Mouse (Mus musculus): ENCODE data around the gene Misp. TPM values are rescaled to one million over a fixed set of nuclear protein-coding genes. Genes with fewer than 3 reads are reported as not detected.

Gene Misp
- total and polyA plus RNA-seq, 2 experiments from 2014 or later: 0.27 TPM; not detected in 1

- WGBS: under 1% methylated on average over 26 of the region's 26 CpGs
- no peaks in the 10 kb centered on the region for H3K27me3 ChIP-seq (ENCODE audit: insufficient read depth, low read length)
- DNase-seq (ENCODE audit: low spot score) (no peak), ATAC-seq (ENCODE audit: low FRiP score) (peak; percentile 4)
- peak overlapping the region; percentile 98 for H3K9ac ChIP-seq (replicated peaks; ENCODE audit: low read length, poor library complexity, severe bottlenecking)
- no peaks in the 10 kb centered on the region for H3K36me3 ChIP-seq (ENCODE audit: insufficient read depth, low read length)
- peaks cover 9% of the 10 kb centered on the region; the same call in 1 of the 2 replicates for H3K4me1 ChIP-seq (ENCODE audit: insufficient read depth, low read length)
- no peak for TF ChIP-seq CTCF (IDR thresholded peaks at IDR 0.05)
- peak overlapping the region; percentile 99 for H3K27ac ChIP-seq (ENCODE audit: low read depth, low read length)
- peak overlapping the region; percentile 92 for H3K4me2 ChIP-seq (ENCODE audit: low read depth, low read length, poor library complexity, severe bottlenecking)
- no peaks in the 10 kb centered on the region for H3K9me3 ChIP-seq (ENCODE audit: low read length)
- peak overlapping the region; percentile 70 for H3K4me3 ChIP-seq (ENCODE audit: low read depth, low read length)
These were observed 53.0 kb downstream of the Misp start for GRCm38 (mm10) chr10:79873715-79874289.

- Histone ChIP-seq H3K9me3 (ENCODE audit: low read length) (no peaks in the 10 kb centered on the region), H3K9ac (replicated peaks; ENCODE audit: low read length, poor library complexity, severe bottlenecking) (peak within 1 kb of the TSS; percentile 98), H3K4me1 (ENCODE audit: insufficient read depth, low read length) (peaks cover 6% of the 10 kb centered on the region; the same call in 1 of the 2 replicates), H3K4me2 (ENCODE audit: low read depth, low read length, poor library complexity, severe bottlenecking) (peak within 1 kb of the TSS; percentile 92), H3K4me3 (ENCODE audit: low read depth, low read length) (peak within 1 kb of the TSS; percentile 70), H3K27me3 (ENCODE audit: insufficient read depth, low read length) (no peaks in the 10 kb centered on the region), H3K27ac (ENCODE audit: low read depth, low read length) (peak within 1 kb of the TSS; percentile 99), H3K36me3 (ENCODE audit: insufficient read depth, low read length) (no peaks in the 10 kb centered on the region)
- DNase-seq (ENCODE audit: low spot score): peak; percentile 89
- 0% methylated on average over 22 of the region's 57 CpGs for WGBS
- no peak for TF ChIP-seq CTCF (IDR thresholded peaks at IDR 0.05)
- ATAC-seq (ENCODE audit: low FRiP score): peak; percentile 87
These were observed 53.6 kb downstream of the Misp start, which contains the start of the genes Prtn3 and Plppr3 for GRCm38 (mm10) chr10:79874290-79874862. Gene Prtn3, plus strand, starts transcription at chr10:79874476. Gene Plppr3, minus strand, starts transcription at chr10:79874634.

- no peak overlapping the region for H3K9ac ChIP-seq (replicated peaks; ENCODE audit: low read length, poor library complexity, severe bottlenecking)
- H3K4me2 ChIP-seq (ENCODE audit: low read depth, low read length, poor library complexity, severe bottlenecking): no peak overlapping the region
- H3K4me1 ChIP-seq (ENCODE audit: insufficient read depth, low read length): peaks cover 6% of the 10 kb centered on the region; the same call in 1 of the 2 replicates
- no peaks in the 10 kb centered on the region for H3K9me3 ChIP-seq (ENCODE audit: low read length)
- H3K27me3 ChIP-seq (ENCODE audit: insufficient read depth, low read length): no peaks in the 10 kb centered on the region
- no peak for ATAC-seq (ENCODE audit: low FRiP score)
- 53% methylated on average over 1 of the region's 1 CpGs for WGBS
- no peak for DNase-seq (ENCODE audit: low spot score)
- no peak overlapping the region for H3K4me3 ChIP-seq (ENCODE audit: low read depth, low read length)
- H3K36me3 ChIP-seq (ENCODE audit: insufficient read depth, low read length): no peaks in the 10 kb centered on the region
- no peak overlapping the region for H3K27ac ChIP-seq (ENCODE audit: low read depth, low read length)
- TF ChIP-seq CTCF (IDR thresholded peaks at IDR 0.05): no peak
These were observed 56.4 kb downstream of the Misp start for GRCm38 (mm10) chr10:79877174-79877573.

- H3K4me1 ChIP-seq (ENCODE audit: insufficient read depth, low read length): peaks cover 6% of the 10 kb centered on the region; the same call in 1 of the 2 replicates
- H3K9me3 ChIP-seq (ENCODE audit: low read length): no peaks in the 10 kb centered on the region
- no peak overlapping the region for H3K4me2 ChIP-seq (ENCODE audit: low read depth, low read length, poor library complexity, severe bottlenecking)
- WGBS: 36% methylated on average over 12 of the region's 12 CpGs
- H3K36me3 ChIP-seq (ENCODE audit: insufficient read depth, low read length): no peaks in the 10 kb centered on the region
- H3K27me3 ChIP-seq (ENCODE audit: insufficient read depth, low read length): no peaks in the 10 kb centered on the region
- no peak overlapping the region for H3K27ac ChIP-seq (ENCODE audit: low read depth, low read length)
- no peak for TF ChIP-seq CTCF (IDR thresholded peaks at IDR 0.05)
- DNase-seq (ENCODE audit: low spot score) (no peak), ATAC-seq (ENCODE audit: low FRiP score) (no peak)
- no peak overlapping the region for H3K4me3 ChIP-seq (ENCODE audit: low read depth, low read length)
- H3K9ac ChIP-seq (replicated peaks; ENCODE audit: low read length, poor library complexity, severe bottlenecking): no peak overlapping the region
These were observed 57.0 kb downstream of the Misp start for GRCm38 (mm10) chr10:79877757-79878156.

GRCm38 (mm10) chr10:79879527-79879926, 58.7 kb downstream of the Misp start:
- Histone ChIP-seq H3K4me2 (ENCODE audit: low read depth, low read length, poor library complexity, severe bottlenecking) (no peak overlapping the region), H3K9me3 (ENCODE audit: low read length) (no peaks in the 10 kb centered on the region), H3K36me3 (ENCODE audit: insufficient read depth, low read length) (no peaks in the 10 kb centered on the region), H3K27ac (ENCODE audit: low read depth, low read length) (no peak overlapping the region), H3K9ac (replicated peaks; ENCODE audit: low read length, poor library complexity, severe bottlenecking) (no peak overlapping the region), H3K27me3 (ENCODE audit: insufficient read depth, low read length) (no peaks in the 10 kb centered on the region), H3K4me1 (ENCODE audit: insufficient read depth, low read length) (peaks cover 6% of the 10 kb centered on the region; the same call in 1 of the 2 replicates), H3K4me3 (ENCODE audit: low read depth, low read length) (no peak overlapping the region)
- DNase-seq (ENCODE audit: low spot score): no peak
- ATAC-seq (ENCODE audit: low FRiP score): no peak
- 71% methylated on average over 3 of the region's 3 CpGs for WGBS
- no peak for TF ChIP-seq CTCF (IDR thresholded peaks at IDR 0.05)

Small RNAs within 50 kb of the gene (microRNA-seq; reads per million reads assigned to microRNA genes)
- gene Mir6910 (ENCODE audit: borderline number of aligned reads): not detected

Other genes starting within 250 kb of the Misp start
Only the 30 nearest of the 34 such genes appear.
- 74.5 and 78.2 TPM in 2 replicates for gene Shc2, start 183.1 kb upstream of the Misp start, total RNA-seq (2014; rRNA removed)
- 25.9 and 26.2 TPM in 2 replicates for gene Shc2, start 183.1 kb upstream of the Misp start, polyA plus RNA-seq (2015; fragmentation: Nextera tagmentation; extraction: Ambion mirVana)
- 2.3 TPM in 1 of 2 replicates, not detected in the other for gene Odf3l2, start 175.3 kb upstream of the Misp start, total RNA-seq (2014; rRNA removed)
- 1.6 and 2.1 TPM in 2 replicates for gene Odf3l2, start 175.3 kb upstream of the Misp start, polyA plus RNA-seq (2015; fragmentation: Nextera tagmentation; extraction: Ambion mirVana)
- 1.7 and 1.9 TPM in 2 replicates for gene Madcam1, start 156.4 kb upstream of the Misp start, total RNA-seq (2014; rRNA removed)
- 1.3 and 1.6 TPM in 2 replicates for gene Madcam1, start 156.4 kb upstream of the Misp start, polyA plus RNA-seq (2015; fragmentation: Nextera tagmentation; extraction: Ambion mirVana)
- gene Tpgs1, start 151.6 kb upstream of the Misp start, total RNA-seq (2014; rRNA removed): 80.9 and 85.9 TPM in 2 replicates
- 139 and 146 TPM in 2 replicates for gene Tpgs1, start 151.6 kb upstream of the Misp start, polyA plus RNA-seq (2015; fragmentation: Nextera tagmentation; extraction: Ambion mirVana)
- 65.8 and 99.4 TPM in 2 replicates for gene Cdc34, start 138.8 kb upstream of the Misp start, total RNA-seq (2014; rRNA removed)
- gene Cdc34, start 138.8 kb upstream of the Misp start, polyA plus RNA-seq (2015; fragmentation: Nextera tagmentation; extraction: Ambion mirVana): 72.5 and 75.2 TPM in 2 replicates
- 0.66 and 0.85 TPM in 2 replicates for gene Gzmm, start 132.0 kb upstream of the Misp start, total RNA-seq (2014; rRNA removed)
- gene Gzmm, start 132.0 kb upstream of the Misp start, polyA plus RNA-seq (2015; fragmentation: Nextera tagmentation; extraction: Ambion mirVana): 1.2 and 1.4 TPM in 2 replicates
- gene Bsg, start 116.5 kb upstream of the Misp start, total RNA-seq (2014; rRNA removed): 1,054 and 1,082 TPM in 2 replicates
- 1,042 and 1,135 TPM in 2 replicates for gene Bsg, start 116.5 kb upstream of the Misp start, polyA plus RNA-seq (2015; fragmentation: Nextera tagmentation; extraction: Ambion mirVana)
- 60.9 and 66.1 TPM in 2 replicates for gene Hcn2, start 104.4 kb upstream of the Misp start, total RNA-seq (2014; rRNA removed)
- 5.0 TPM in 2 replicates for gene Hcn2, start 104.4 kb upstream of the Misp start, polyA plus RNA-seq (2015; fragmentation: Nextera tagmentation; extraction: Ambion mirVana)
- gene Polrmt, start 74.4 kb upstream of the Misp start, total RNA-seq (2014; rRNA removed): 42.0 and 43.2 TPM in 2 replicates
- gene Polrmt, start 74.4 kb upstream of the Misp start, polyA plus RNA-seq (2015; fragmentation: Nextera tagmentation; extraction: Ambion mirVana): 32.5 and 37.4 TPM in 2 replicates
- 1.7 and 2.2 TPM in 2 replicates for gene Fgf22, start 65.9 kb upstream of the Misp start, total RNA-seq (2014; rRNA removed)
- gene Fgf22, start 65.9 kb upstream of the Misp start, polyA plus RNA-seq (2015; fragmentation: Nextera tagmentation; extraction: Ambion mirVana): 3.1 and 4.0 TPM in 2 replicates
- 79.6 and 107 TPM in 2 replicates for gene Rnf126, start 54.0 kb upstream of the Misp start, total RNA-seq (2014; rRNA removed)
- 121 and 134 TPM in 2 replicates for gene Rnf126, start 54.0 kb upstream of the Misp start, polyA plus RNA-seq (2015; fragmentation: Nextera tagmentation; extraction: Ambion mirVana)
- 3.3 and 3.4 TPM in 2 replicates for gene Fstl3, start 43.7 kb upstream of the Misp start, total RNA-seq (2014; rRNA removed)
- gene Fstl3, start 43.7 kb upstream of the Misp start, polyA plus RNA-seq (2015; fragmentation: Nextera tagmentation; extraction: Ambion mirVana): 3.0 and 3.9 TPM in 2 replicates
- gene Prss57, start 30.0 kb upstream of the Misp start, total RNA-seq (2014; rRNA removed): 1.1 TPM in 1 of 2 replicates, not detected in the other
- 0.09 and 0.25 TPM in 2 replicates for gene Prss57, start 30.0 kb upstream of the Misp start, polyA plus RNA-seq (2015; fragmentation: Nextera tagmentation; extraction: Ambion mirVana)
- gene Palm, start 27.4 kb upstream of the Misp start, total RNA-seq (2014; rRNA removed): 161 and 165 TPM in 2 replicates
- 302 and 308 TPM in 2 replicates for gene Palm, start 27.4 kb upstream of the Misp start, polyA plus RNA-seq (2015; fragmentation: Nextera tagmentation; extraction: Ambion mirVana)
- gene Ptbp1, start 33.4 kb downstream of the Misp start, total RNA-seq (2014; rRNA removed): 114 and 119 TPM in 2 replicates
- gene Ptbp1, start 33.4 kb downstream of the Misp start, polyA plus RNA-seq (2015; fragmentation: Nextera tagmentation; extraction: Ambion mirVana): 46.2 and 49.7 TPM in 2 replicates
- gene Prtn3, start 53.5 kb downstream of the Misp start, total RNA-seq (2014; rRNA removed): 5.9 and 7.5 TPM in 2 replicates
- 11.7 and 14.6 TPM in 2 replicates for gene Prtn3, start 53.5 kb downstream of the Misp start, polyA plus RNA-seq (2015; fragmentation: Nextera tagmentation; extraction: Ambion mirVana)
- 494 and 539 TPM in 2 replicates for gene Plppr3, start 53.6 kb downstream of the Misp start, total RNA-seq (2014; rRNA removed)
- 350 and 358 TPM in 2 replicates for gene Plppr3, start 53.6 kb downstream of the Misp start, polyA plus RNA-seq (2015; fragmentation: Nextera tagmentation; extraction: Ambion mirVana)
- gene Elane, start 65.3 kb downstream of the Misp start, total RNA-seq (2014; rRNA removed): not detected in 2 replicates
- not detected in 2 replicates for gene Elane, start 65.3 kb downstream of the Misp start, polyA plus RNA-seq (2015; fragmentation: Nextera tagmentation; extraction: Ambion mirVana)
- not detected in 2 replicates for gene Cfd, start 69.9 kb downstream of the Misp start, total RNA-seq (2014; rRNA removed)
- not detected in 2 replicates for gene Cfd, start 69.9 kb downstream of the Misp start, polyA plus RNA-seq (2015; fragmentation: Nextera tagmentation; extraction: Ambion mirVana)
- 75.9 and 79.6 TPM in 2 replicates for gene Med16, start 87.9 kb downstream of the Misp start, total RNA-seq (2014; rRNA removed)
- 54.9 and 55.3 TPM in 2 replicates for gene Med16, start 87.9 kb downstream of the Misp start, polyA plus RNA-seq (2015; fragmentation: Nextera tagmentation; extraction: Ambion mirVana)
- gene Gm26602, start 89.9 kb downstream of the Misp start, total RNA-seq (2014; rRNA removed): not detected in 2 replicates
- gene Gm26602, start 89.9 kb downstream of the Misp start, polyA plus RNA-seq (2015; fragmentation: Nextera tagmentation; extraction: Ambion mirVana): 7.4 and 17.3 TPM in 2 replicates
- 6.1 and 9.6 TPM in 2 replicates for gene Kiss1r, start 96.0 kb downstream of the Misp start, total RNA-seq (2014; rRNA removed)
- gene Kiss1r, start 96.0 kb downstream of the Misp start, polyA plus RNA-seq (2015; fragmentation: Nextera tagmentation; extraction: Ambion mirVana): 4.4 and 5.5 TPM in 2 replicates
- 108 and 118 TPM in 2 replicates for gene R3hdm4, start 100.2 kb downstream of the Misp start, total RNA-seq (2014; rRNA removed)
- gene R3hdm4, start 100.2 kb downstream of the Misp start, polyA plus RNA-seq (2015; fragmentation: Nextera tagmentation; extraction: Ambion mirVana): 301 and 323 TPM in 2 replicates
- gene Arid3a, start 106.1 kb downstream of the Misp start, total RNA-seq (2014; rRNA removed): 9.0 and 9.5 TPM in 2 replicates
- 3.1 and 3.3 TPM in 2 replicates for gene Arid3a, start 106.1 kb downstream of the Misp start, polyA plus RNA-seq (2015; fragmentation: Nextera tagmentation; extraction: Ambion mirVana)
- gene Wdr18, start 139.2 kb downstream of the Misp start, total RNA-seq (2014; rRNA removed): 72.6 and 87.6 TPM in 2 replicates
- 102 and 116 TPM in 2 replicates for gene Wdr18, start 139.2 kb downstream of the Misp start, polyA plus RNA-seq (2015; fragmentation: Nextera tagmentation; extraction: Ambion mirVana)
- gene Grin3b, start 149.7 kb downstream of the Misp start, total RNA-seq (2014; rRNA removed): 0.42 and 2.2 TPM in 2 replicates
- gene Grin3b, start 149.7 kb downstream of the Misp start, polyA plus RNA-seq (2015; fragmentation: Nextera tagmentation; extraction: Ambion mirVana): 0.11 and 0.21 TPM in 2 replicates
- 134 and 172 TPM in 2 replicates for gene Tmem259, start 163.3 kb downstream of the Misp start, total RNA-seq (2014; rRNA removed)
- gene Tmem259, start 163.3 kb downstream of the Misp start, polyA plus RNA-seq (2015; fragmentation: Nextera tagmentation; extraction: Ambion mirVana): 26.2 and 29.3 TPM in 2 replicates
- 14.8 and 19.5 TPM in 2 replicates for gene Cnn2, start 167.6 kb downstream of the Misp start, total RNA-seq (2014; rRNA removed)
- gene Cnn2, start 167.6 kb downstream of the Misp start, polyA plus RNA-seq (2015; fragmentation: Nextera tagmentation; extraction: Ambion mirVana): 12.6 and 12.8 TPM in 2 replicates
- 9.3 TPM in 2 replicates for gene Abca7, start 175.5 kb downstream of the Misp start, total RNA-seq (2014; rRNA removed)
- gene Abca7, start 175.5 kb downstream of the Misp start, polyA plus RNA-seq (2015; fragmentation: Nextera tagmentation; extraction: Ambion mirVana): 1.7 and 1.9 TPM in 2 replicates
- gene Arhgap45, start 195.7 kb downstream of the Misp start, total RNA-seq (2014; rRNA removed): 1.7 and 2.4 TPM in 2 replicates
- 1.2 and 1.6 TPM in 2 replicates for gene Arhgap45, start 195.7 kb downstream of the Misp start, polyA plus RNA-seq (2015; fragmentation: Nextera tagmentation; extraction: Ambion mirVana)

Measured in midbrain, postnatal 0 days (tissue).